Mouse (Mus musculus) lung, adult 2 months (tissue): ENCODE data around the gene Senp6. TPM values are rescaled to one million over a fixed set of nuclear protein-coding genes. Genes with fewer than 3 reads are reported as not detected.
A peak's percentile ranks its signal among the peaks of the same experiment; 100 is the strongest.
"Not testable (repeated sequence)": the region's sequence is repeated elsewhere in the genome, so short reads cannot be mapped to it uniquely, and the experiment has no call there.

Experiments
- DNase-seq: peaks from one replicate; pipeline ENCODE4 v3.0.0; 2022
- H3K4me1 ChIP-seq: fragments of 200-500 bp; 2 replicates; pipeline ENCODE4 v1.6.1; 2011; ENCODE audit warnings: low read length; ENCODE audit not compliant: control insufficient read depth, insufficient read depth
- H3K4me3 ChIP-seq: fragments of 200-500 bp; replicated peaks from 2 replicates; pipeline ENCODE3; 2011; ENCODE audit warnings: low read depth, mild to moderate bottlenecking, control low read depth, low read length; ENCODE audit errors: extremely low read depth
- CTCF ChIP-seq: fragments of 200-500 bp; IDR thresholded peaks from 2 replicates; pipeline ENCODE4 v1.5.1; 2011; ENCODE audit warnings: mild to moderate bottlenecking, low read length, control low read depth; ENCODE audit not compliant: insufficient read depth
- POLR2A ChIP-seq: fragments of 200-500 bp; IDR thresholded peaks from 2 replicates; pipeline ENCODE4 v1.6.1; 2011; ENCODE audit warnings: low read depth, mild to moderate bottlenecking, control low read depth, low read length, borderline replicate concordance; ENCODE audit errors: extremely low read depth
- WGBS: fragments of 180-500 bp; shearing (Covaris S2); methylation state at CpG from one replicate; pipeline ENCODE4 v1.1.7; 2018; 5-methylcytosine and 5-hydroxymethylcytosine counted together
- polyA plus RNA-seq: library from polyadenylated mRNA; depleted of rRNA; stranded (reverse); fragments of >200 nt; gene quantifications from 2 replicates; pipeline ENCODE4 v1.2.3, GENCODE M21; 2012; rRNA removed

Senp6 gene
- polyA plus RNA-seq, result 23.7 and 25.3 TPM in 2 replicates

- peaks cover 5% of the 10 kb centered on the region for H3K4me1 ChIP-seq
- 0 out of 2 replicates have a peak, but pooled peaks have one; percentile 3 for TF ChIP-seq POLR2A
- TF ChIP-seq CTCF, result no peak
- H3K4me3 ChIP-seq, result peak within 1 kb of the TSS; percentile 75
- under 1% methylated on average over 74 of the region's 74 CpGs for WGBS
- peak; percentile 78 for DNase-seq
Measured at GRCm38 (mm10) chr9:80066367-80067220, at the start of gene Senp6. Senp6 (plus strand) TSS chr9:80066903.

GRCm38 (mm10) chr9:80020429-80020828 lies 46.3 kb upstream of the Senp6 start:
- DNase-seq, result no peak
- Histone ChIP-seq H3K4me3 (no peak overlapping the region), H3K4me1 (no peaks in the 10 kb centered on the region; the same call in 1 of the 2 replicates)
- 71% methylated on average over 3 of the region's 3 CpGs for WGBS
- TF ChIP-seq POLR2A, result no peak
- no peak for TF ChIP-seq CTCF

- 15% methylated on average over 1 of the region's 1 CpGs for WGBS
- H3K4me1 ChIP-seq, result peaks cover 3% of the 10 kb centered on the region
- TF ChIP-seq CTCF (no peak), POLR2A (no peak)
- no peak for DNase-seq
- H3K4me3 ChIP-seq, result no peak overlapping the region
Measured at GRCm38 (mm10) chr9:80021648-80022047, 45.1 kb upstream of the Senp6 start.

GRCm38 (mm10) chr9:80022821-80023220 lies 43.9 kb upstream of the Senp6 start:
- TF ChIP-seq POLR2A (no peak), CTCF (no peak)
- peaks cover 3% of the 10 kb centered on the region for H3K4me1 ChIP-seq
- no peak overlapping the region for H3K4me3 ChIP-seq
- DNase-seq, result no peak
- 60% methylated on average over 8 of the region's 8 CpGs for WGBS

GRCm38 (mm10) chr9:80025347-80025746 lies 41.4 kb upstream of the Senp6 start:
- DNase-seq, H3K4me1 ChIP-seq, H3K4me3 ChIP-seq: not testable (repeated sequence)
- whole genome bisulfite sequencing, result 91% methylated on average over 5 of the region's 5 CpGs

GRCm38 (mm10) chr9:80026017-80026416 lies 40.7 kb upstream of the Senp6 start:
- peaks cover 3% of the 10 kb centered on the region for H3K4me1 ChIP-seq
- peak; percentile 39 for DNase-seq
- no peak overlapping the region for H3K4me3 ChIP-seq
- TF ChIP-seq POLR2A (no peak), CTCF (peak; percentile 51)
- 2% methylated on average over 2 of the region's 2 CpGs for WGBS

GRCm38 (mm10) chr9:80026581-80027021 lies 40.1 kb upstream of the Senp6 start:
- no peak for TF ChIP-seq CTCF
- 42% methylated on average over 6 of the region's 6 CpGs for WGBS
- DNase-seq, result no peak
- H3K4me3 ChIP-seq, result no peak overlapping the region
- peaks cover 3% of the 10 kb centered on the region for H3K4me1 ChIP-seq

GRCm38 (mm10) chr9:80037262-80037996 lies 29.3 kb upstream of the Senp6 start:
- 56% methylated on average over 13 of the region's 13 CpGs for WGBS
- Histone ChIP-seq H3K4me3 (no peak overlapping the region), H3K4me1 (no peaks in the 10 kb centered on the region)
- no peak for DNase-seq
- TF ChIP-seq POLR2A, result no peak
- no peak for TF ChIP-seq CTCF

- TF ChIP-seq POLR2A (no peak), CTCF (no peak)
- no peak overlapping the region for H3K4me3 ChIP-seq
- no peak for DNase-seq
- no peaks in the 10 kb centered on the region for H3K4me1 ChIP-seq
Measured at GRCm38 (mm10) chr9:80037997-80038383, 28.7 kb upstream of the Senp6 start.
